ENCODE assay signal across 8 mouse cellular contexts in the genomic region with DNA sequence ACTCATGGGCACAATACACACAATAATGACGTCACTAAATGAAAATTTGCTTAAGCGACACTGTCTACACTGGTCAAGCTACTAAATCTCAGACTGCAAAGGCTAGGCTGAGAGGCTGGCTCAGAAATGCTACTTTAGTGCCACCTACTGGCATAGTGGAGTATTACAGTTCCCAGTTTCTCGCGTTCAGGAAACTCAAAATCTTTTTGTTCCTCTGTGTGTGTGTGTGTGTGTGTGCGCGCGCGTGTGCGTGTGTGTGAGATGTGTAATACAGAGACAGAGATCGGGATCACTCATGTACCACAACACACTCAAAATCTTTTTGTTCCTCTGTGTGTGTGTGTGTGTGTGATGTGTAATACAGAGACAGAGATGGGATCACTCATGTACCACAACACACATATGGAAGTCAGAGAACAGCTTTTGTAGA. TPM values are rescaled to one million over a fixed set of nuclear protein-coding genes. Genes with fewer than 3 reads are reported as not detected.
A peak's percentile ranks its signal among the peaks of the same experiment; 100 is the strongest.
DNase-seq lines count a peak whose midpoint lies in the region; ATAC-seq and TF ChIP-seq lines count a peak whose summit lies in the region.

No protein-coding gene starts in this region.

- peak; percentile 81 for DNase-seq in ZHBTc4 (ENCODE audit: low read depth, low spot score)
- peak; percentile 83 for DNase-seq in embryo, embryonic 11 days
- peak; percentile 71 to 83 for DNase-seq in heart, postnatal 10 days
- DNase-seq in kidney, postnatal 25 days, result peak; percentile 52 to 77
- peak; percentile 82 for DNase-seq in lung, postnatal 0 days (ENCODE audit: low spot score)
- peak; percentile 91 for DNase-seq in retina, embryonic 14.5 days (ENCODE audit: low spot score)
- DNase-seq in yolk sac, embryonic 10.5 days (ENCODE audit: low spot score), result peak; percentile 46

- H3K4me1 ChIP-seq in lung, postnatal 0 days (ENCODE audit: insufficient read depth, low read depth, low read length), result no peaks in the 10 kb centered on the region

- 0 out of 2 replicates have a peak, but pooled peaks cover 3% of the 10 kb centered on the region for H3K27me3 ChIP-seq in lung, postnatal 0 days (replicated peaks; ENCODE audit: insufficient read depth, low read length)

- intact Hi-C loops in heart, postnatal 10 days (cut with DNase I), result loop anchor here (1.0 to 10.0 kb wide), 2 partner anchors 89 to 204 kb away; no protein-coding TSS in a partner anchor

- no peak overlapping the region for H3K4me2 ChIP-seq in lung, postnatal 0 days (replicated peaks; ENCODE audit: low read depth, low read length)

- peak; percentile 43 for ATAC-seq in CD4-positive, CD25-positive, alpha-beta regulatory T cell, adult 4 months
- ATAC-seq in lung, postnatal 0 days, result peak; percentile 83

- H3K36me3 ChIP-seq in lung, postnatal 0 days (ENCODE audit: insufficient read depth, low read length), result peaks cover 3% of the 10 kb centered on the region; the same call in 1 of the 2 replicates

- 4% methylated on average over 10 of the region's 10 CpGs for WGBS in lung, postnatal 0 days

- peak; percentile 94 for TF ChIP-seq CTCF in lung, postnatal 0 days (IDR thresholded peaks at IDR 0.05)

- no peak overlapping the region for H3K9ac ChIP-seq in lung, postnatal 0 days (replicated peaks; ENCODE audit: low read depth)

- H3K9me3 ChIP-seq in lung, postnatal 0 days (ENCODE audit: low read length), result no peaks in the 10 kb centered on the region

- TF ChIP-seq EP300 in lung, postnatal 0 days (IDR thresholded peaks at IDR 0.05), result no peak

- H3K27ac ChIP-seq in lung, postnatal 0 days (ENCODE audit: low read length), result no peak overlapping the region

- no peak overlapping the region for H3K4me3 ChIP-seq in lung, postnatal 0 days (ENCODE audit: low read depth, low read length)

RNA-seq across cellular contexts. Expression of a gene that starts 33.5 kb away (rescaled TPM):
- 100 to 1,000 TPM in 1 of 2 experiments, 10 to 100 TPM in 1; 70.7 to 118 TPM for polyA plus RNA-seq in CD4-positive, CD25-positive, alpha-beta regulatory T cell, adult 4 months (2017; shearing (Covaris generic))
- total RNA-seq in heart, postnatal 10 days (2021), result 10 to 100 TPM; 40.0 to 42.4 TPM
- 55.3 and 60.4 TPM in 2 replicates for polyA plus RNA-seq in lung, postnatal 0 days (2015; fragmentation: Nextera tagmentation; extraction: Ambion mirVana)

RNA-seq across cellular contexts. Expression of a gene that starts 34.4 kb away (rescaled TPM):
- polyA plus RNA-seq in CD4-positive, CD25-positive, alpha-beta regulatory T cell, adult 4 months (2017; shearing (Covaris generic)), result not detected
- under 1 TPM; 0.24 to 0.30 TPM for total RNA-seq in heart, postnatal 10 days (2021)
- polyA plus RNA-seq in lung, postnatal 0 days (2015; fragmentation: Nextera tagmentation; extraction: Ambion mirVana), result not detected in 2 replicates
